Mouse (Mus musculus) frontal cortex, postnatal 10 days (tissue): ENCODE results near the gene Vmn1r88.

Source experiments
- DNase-seq, 2 experiments: peaks; one replicate each; pipeline ENCODE4 v3.0.0; 2022; ENCODE audit warnings: low spot score in 2 of 2, mixed read lengths in 1 of 2

The Vmn1r88 gene

GRCm38 (mm10) chr7:13159268-13159667 is at the start of gene Vmn1r88:
Vmn1r88 (plus strand) TSS chr7:13159568.
- DNase-seq = no peak

GRCm38 (mm10) chr7:13119817-13120216 is 39.6 kb upstream of the Vmn1r88 start, which contains the start of gene Vmn1r86:
Vmn1r86 (minus strand) TSS chr7:13119917.
- no peak for DNase-seq

GRCm38 (mm10) chr7:13123554-13124153 is 35.7 kb upstream of the Vmn1r88 start:
- DNase-seq = peak in 1 of 2 experiments; percentile 6

GRCm38 (mm10) chr7:13131856-13132255 is 27.5 kb upstream of the Vmn1r88 start:
- DNase-seq = no peak

- no peak for DNase-seq
Measured at GRCm38 (mm10) chr7:13137340-13137739, 22.0 kb upstream of the Vmn1r88 start.

GRCm38 (mm10) chr7:13140057-13140456 is 19.3 kb upstream of the Vmn1r88 start, which contains the start of gene Vmn1r87:
Vmn1r87 (minus strand) TSS chr7:13140157.
- DNase-seq = no peak

- no peak for DNase-seq
Measured at GRCm38 (mm10) chr7:13212720-13213119, 53.4 kb downstream of the Vmn1r88 start, which contains the start of gene Vmn1r89. Vmn1r89 (plus strand) TSS chr7:13213020.
